ENCODE assay signal across 1 mouse cellular context in genomic region chr17:46645561-46646321, GRCm38 (mm10).
TF ChIP-seq lines count a peak whose summit lies in the region.

TSS of gene Klc4 (minus strand) at chr17:46646022.
TSS of gene Mrpl2 (plus strand) at chr17:46646229.

TF ChIP-seq in CH12.LX, 34 proteins besides CTCF, POLR2A, EP300 and RAD21 (continued from another document):
- TF ChIP-seq ELF1 (IDR thresholded peaks at IDR 0.05; ENCODE audit: low read depth, low read length) (peak; percentile 67; the same call in 1 of the 2 replicates), GABPA (IDR thresholded peaks at IDR 0.05; ENCODE audit: insufficient replicate concordance, low read depth, low read length) (peak; percentile 44; the same call in 1 of the 2 replicates), PAX5 (IDR thresholded peaks at IDR 0.05; ENCODE audit: low read length) (no peak), JUN (IDR thresholded peaks at IDR 0.05; ENCODE audit: insufficient read depth, low read depth, low read length) (no peak), E2F4 (IDR thresholded peaks at IDR 0.05; ENCODE audit: insufficient replicate concordance, low read depth, low read length) (no peak), HCFC1 (IDR thresholded peaks at IDR 0.05; ENCODE audit: low read depth, low read length) (peak; percentile 92), MYC (IDR thresholded peaks at IDR 0.05; ENCODE audit: low read depth, low read length) (peak; percentile 67; the same call in 1 of the 2 replicates), USF2 (conservative IDR thresholded peaks at IDR 0.05; ENCODE audit: low read depth, low read length) (peak; percentile 92), MXI1 (IDR thresholded peaks at IDR 0.05; ENCODE audit: low read depth, low read length) (peak; percentile 91), ZKSCAN1 (IDR thresholded peaks at IDR 0.05; ENCODE audit: borderline replicate concordance, low read depth, low read length) (no peak), USF1 (IDR thresholded peaks at IDR 0.05; ENCODE audit: low read depth, low read length) (peak; percentile 94), NRF1 (IDR thresholded peaks at IDR 0.05; ENCODE audit: low read depth, low read length) (peak; percentile 64), KAT2A (IDR thresholded peaks at IDR 0.05; ENCODE audit: insufficient replicate concordance, low read length) (peak; percentile 83; the same call in 1 of the 2 replicates), JUND (conservative IDR thresholded peaks at IDR 0.05; ENCODE audit: low read depth, low read length) (no peak)
